Mouse (Mus musculus) embryo, embryonic 11 days (tissue): ENCODE measurements around the gene Triap1.
"Not testable (repeated sequence)": the region's sequence is repeated elsewhere in the genome, so short reads cannot be mapped to it uniquely, and the experiment has no call there.

Experiments
- DNase-seq: peaks from one replicate; pipeline ENCODE4 v3.0.0-alpha.2; 2015

The Triap1 gene

DNA sequence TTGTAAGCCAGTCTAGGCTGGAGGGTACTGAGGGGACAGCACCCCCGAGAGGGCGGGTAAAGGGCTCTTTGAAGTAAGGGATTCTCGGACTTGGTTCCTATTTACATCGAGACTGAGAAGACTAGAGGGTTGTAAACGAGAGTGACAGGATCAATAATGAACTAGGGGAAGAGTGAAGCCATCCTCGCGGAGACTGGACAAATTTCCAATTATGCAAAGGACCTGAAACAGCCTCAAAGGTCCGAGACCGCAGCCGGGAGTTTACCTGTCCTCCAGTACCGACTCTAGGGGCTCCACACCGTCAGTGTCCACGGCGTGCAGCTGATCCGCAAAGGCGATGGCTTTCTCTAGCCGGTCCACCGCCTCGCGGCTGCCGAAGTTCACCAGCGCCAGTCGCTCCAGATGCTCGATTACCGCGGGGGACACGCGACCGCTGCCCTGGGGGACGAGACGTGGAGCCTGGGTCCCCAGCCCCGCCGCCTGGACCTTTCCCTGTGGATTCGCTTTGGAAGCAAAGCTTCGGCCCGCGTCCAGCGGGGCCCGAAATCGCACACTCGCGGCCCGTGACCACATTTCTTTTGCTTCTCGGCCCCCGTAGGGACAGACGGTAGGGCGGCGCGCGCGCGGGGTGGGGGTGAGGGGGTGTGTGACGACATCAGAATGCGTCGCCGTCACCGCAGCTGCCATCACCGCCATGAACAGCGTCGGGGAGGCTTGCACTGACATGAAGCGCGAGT is at the start of gene Triap1, which contains the start of gene Gatc:
Triap1 (plus strand) TSS at position 649 of the 737 bp plus-strand sequence.
Gatc (minus strand) TSS at position 602 of the 737 bp plus-strand sequence.
- DNase-seq, result peak; percentile 94

DNA sequence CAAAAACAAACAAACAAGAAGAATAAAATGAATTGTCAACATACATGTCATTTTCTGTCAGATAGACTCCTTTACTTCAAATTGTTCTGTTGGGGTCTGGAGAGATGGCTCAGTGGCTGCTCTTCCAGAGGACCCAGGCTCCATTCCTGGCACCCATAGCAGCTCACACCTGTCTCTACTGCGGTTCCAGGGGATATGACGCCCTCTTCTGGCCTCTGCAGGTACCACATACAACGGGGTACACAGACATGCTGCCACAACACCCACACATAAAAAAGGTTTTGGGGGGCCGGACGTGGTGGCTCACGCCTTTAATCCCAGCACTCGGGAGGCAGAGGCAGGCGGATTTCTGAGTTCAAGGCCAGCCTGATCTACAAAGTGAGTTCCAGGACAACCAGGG is 46.9 kb upstream of the Triap1 start:
- DNase-seq, result no peak

DNA sequence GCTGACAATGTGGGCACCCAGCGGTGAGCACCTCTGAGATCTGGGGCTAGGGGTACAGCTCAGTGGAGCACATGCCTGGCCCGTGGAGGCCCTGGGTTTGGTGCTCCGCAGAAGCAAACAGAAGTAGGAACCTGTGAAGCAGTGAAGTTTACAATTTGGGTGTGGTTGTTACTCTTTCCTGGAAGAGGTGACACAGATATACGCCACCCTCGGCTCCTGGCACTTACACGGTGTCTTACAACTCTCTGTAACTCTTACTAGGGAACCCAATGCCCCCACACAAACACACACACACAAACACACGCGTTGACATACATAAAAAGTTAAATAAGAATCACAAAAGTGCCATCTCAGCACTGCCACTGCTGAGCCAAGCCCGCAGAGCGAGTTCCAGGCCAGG is 44.7 kb upstream of the Triap1 start:
- DNase-seq, result no peak

DNA sequence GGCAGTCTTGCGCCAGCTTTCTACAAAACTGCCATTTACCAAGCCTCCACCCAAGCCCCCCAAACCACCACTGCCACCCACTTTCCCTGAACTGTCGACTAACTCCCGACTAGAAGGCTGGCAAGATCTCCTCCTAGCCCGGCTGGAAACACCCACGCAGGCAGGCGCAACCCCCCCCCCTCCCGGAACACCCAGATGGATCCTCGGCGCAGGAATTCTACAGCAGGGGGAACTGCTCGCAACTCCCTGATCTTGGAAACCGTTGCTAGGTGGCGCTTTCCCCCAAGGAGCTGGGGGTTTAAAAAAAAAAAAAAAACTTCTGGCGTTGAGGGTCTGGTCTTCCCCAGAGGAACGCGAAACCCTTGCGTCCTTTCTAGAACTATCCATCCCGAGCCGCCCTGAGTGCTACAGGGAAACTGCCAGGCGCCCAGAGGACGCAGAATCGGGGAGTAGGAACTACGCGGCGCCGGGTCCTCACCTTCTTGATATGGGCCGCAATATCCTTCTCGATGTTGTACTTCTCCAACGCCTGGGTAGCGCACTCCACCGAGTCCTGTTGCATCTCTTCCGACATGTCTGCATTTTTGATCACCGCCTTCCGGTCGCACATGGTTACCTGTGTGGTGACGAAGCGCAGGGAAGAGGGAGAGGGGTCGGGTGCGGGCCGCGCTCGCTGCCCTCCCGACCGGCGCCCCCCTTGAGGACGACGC is 40.8 kb upstream of the Triap1 start:
- DNase-seq, result peak; percentile 84

DNA sequence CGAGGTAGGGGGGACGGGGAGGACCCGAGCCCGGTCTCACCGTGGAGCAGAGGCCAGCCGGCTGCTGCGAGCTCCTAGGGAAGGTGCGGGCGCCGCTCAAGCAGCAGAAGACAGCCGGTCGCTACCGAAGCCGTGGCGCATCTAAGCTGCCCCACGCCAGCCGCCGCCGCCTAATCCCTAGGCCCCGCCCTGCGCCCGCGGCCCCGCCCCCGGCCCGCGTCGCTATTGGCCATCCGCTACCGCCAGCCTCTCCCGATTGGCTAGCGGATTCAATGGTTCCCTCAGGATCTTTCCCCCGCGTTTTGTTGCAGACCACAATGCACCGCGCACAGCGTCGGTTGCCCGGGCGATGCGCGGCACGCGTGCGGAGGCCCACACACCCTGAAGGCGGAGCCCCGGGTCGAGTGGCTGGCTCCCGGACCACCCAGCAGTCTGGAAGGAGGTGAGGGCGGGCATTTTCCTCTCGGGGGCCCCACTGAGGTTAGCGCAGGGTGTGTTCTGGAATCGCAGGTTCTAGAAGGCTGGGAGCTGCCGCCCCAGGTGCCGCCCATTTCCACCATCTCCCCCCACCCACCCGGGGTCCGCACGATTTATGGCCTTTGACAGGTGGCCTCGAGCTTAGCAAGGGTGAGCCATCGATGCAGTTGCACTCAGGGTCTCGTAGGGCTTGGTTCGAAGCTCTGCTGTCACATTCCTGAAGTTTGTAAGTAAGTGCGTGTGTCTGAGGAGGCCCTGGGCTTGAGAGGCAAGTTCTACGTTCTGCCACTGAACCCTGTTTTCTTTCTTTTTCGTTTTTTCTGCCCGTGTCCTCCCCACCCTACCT is 40.0 kb upstream of the Triap1 start, which contains the start of gene Dynll1:
Dynll1 (minus strand) TSS at position 208 of the 823 bp plus-strand sequence.
- peak; percentile 98 for DNase-seq

- no peak for DNase-seq
Observed at GRCm38 (mm10) chr5:115301615-115302014, 39.4 kb upstream of the Triap1 start.

DNA sequence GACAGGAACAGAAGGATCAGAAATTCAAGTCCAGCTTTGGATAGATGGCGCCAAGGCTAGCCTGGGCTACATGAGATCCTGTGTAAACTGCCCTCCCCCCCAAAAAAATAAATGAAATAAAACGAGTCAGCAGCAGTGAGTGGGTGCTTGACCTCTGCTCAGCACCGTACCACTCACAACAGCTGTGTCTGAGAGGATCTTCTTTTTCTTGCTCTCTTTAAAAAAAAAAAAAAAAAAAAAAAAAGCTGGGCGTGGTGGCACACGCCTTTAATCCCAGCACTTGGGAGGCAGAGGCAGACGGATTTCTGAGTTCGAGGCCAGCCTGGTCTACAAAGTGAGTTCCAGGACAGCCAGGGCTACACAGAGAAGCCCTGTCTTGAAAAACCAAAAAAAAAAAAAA is 38.8 kb upstream of the Triap1 start:
- not testable (repeated sequence) for DNase-seq

- no peak for DNase-seq
Observed at GRCm38 (mm10) chr5:115312354-115312753, 28.7 kb upstream of the Triap1 start.

GRCm38 (mm10) chr5:115312816-115313667 is 28.0 kb upstream of the Triap1 start:
- DNase-seq, result no peak

- no peak for DNase-seq
Observed at GRCm38 (mm10) chr5:115313668-115313943, 27.4 kb upstream of the Triap1 start.

GRCm38 (mm10) chr5:115316968-115317644 is 23.9 kb upstream of the Triap1 start:
- DNase-seq, result peak; percentile 55

DNA sequence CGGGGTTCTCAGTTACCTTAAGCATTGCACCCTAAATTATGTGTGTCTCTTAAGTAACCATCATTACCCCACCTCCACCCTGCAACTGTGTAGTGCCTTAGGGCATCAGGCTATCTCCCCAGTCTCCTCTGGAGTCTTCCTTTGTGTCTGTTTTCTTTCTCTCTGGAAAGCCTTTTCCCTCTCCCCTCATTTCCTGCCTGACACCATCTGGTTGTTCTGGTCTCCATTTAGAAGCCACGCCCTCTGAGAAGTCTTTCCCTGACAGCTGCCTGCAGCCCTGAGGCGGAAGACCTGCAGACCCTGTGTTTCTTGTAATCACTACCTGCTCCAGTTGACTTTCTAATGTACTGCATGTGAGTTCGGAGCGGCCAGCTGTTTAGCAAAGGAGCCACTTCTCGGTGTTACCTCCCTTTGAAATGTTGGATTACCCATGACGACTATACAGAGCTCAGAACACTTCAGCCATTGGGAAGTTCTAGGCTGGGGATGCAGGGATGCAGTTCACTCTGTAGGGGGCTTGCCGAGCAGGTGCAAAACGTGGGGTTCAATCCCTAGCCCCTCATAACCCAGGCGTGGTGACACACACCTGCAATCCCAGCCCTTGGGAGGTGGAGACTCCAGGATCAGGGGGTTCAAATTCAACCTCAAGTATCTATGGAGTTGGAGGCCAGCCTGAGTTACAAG is 23.2 kb upstream of the Triap1 start:
- peak; percentile 84 for DNase-seq

GRCm38 (mm10) chr5:115319004-115319940 is 21.8 kb upstream of the Triap1 start:
- DNase-seq, result peak; percentile 87

DNA sequence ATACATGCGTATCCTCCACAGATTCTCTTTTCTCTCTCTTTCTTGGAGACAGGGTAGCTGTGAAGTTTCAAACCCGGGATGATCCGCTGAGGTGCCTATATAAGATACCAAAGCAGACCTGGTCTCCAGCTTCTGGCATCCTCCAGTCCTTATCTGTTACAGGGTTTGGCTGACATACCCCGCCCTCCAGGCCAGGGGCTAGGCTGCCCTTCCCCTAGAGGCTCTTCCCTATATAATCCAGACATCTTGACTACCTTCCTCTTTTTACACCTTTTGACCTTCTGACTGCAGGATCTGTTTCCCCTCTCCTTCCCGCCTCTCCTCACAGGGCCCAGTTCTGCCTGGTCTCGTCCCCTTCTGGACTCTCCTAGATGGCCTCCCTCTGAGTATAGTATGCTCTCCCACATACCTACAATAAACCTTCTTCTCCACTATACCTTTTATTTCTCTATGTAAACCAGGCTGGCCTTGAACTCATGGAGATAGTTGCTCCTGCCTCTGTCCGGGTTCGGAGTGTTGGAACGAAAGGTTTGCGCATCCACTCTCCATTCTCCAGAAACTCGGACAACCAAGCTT is 14.7 kb upstream of the Triap1 start:
- DNase-seq, result peak; percentile 10

GRCm38 (mm10) chr5:115326875-115327609 is 14.0 kb upstream of the Triap1 start, which contains the start of gene Srsf9:
Gene Srsf9, plus strand, starts transcription at chr5:115327177.
- peak; percentile 97 for DNase-seq

DNA sequence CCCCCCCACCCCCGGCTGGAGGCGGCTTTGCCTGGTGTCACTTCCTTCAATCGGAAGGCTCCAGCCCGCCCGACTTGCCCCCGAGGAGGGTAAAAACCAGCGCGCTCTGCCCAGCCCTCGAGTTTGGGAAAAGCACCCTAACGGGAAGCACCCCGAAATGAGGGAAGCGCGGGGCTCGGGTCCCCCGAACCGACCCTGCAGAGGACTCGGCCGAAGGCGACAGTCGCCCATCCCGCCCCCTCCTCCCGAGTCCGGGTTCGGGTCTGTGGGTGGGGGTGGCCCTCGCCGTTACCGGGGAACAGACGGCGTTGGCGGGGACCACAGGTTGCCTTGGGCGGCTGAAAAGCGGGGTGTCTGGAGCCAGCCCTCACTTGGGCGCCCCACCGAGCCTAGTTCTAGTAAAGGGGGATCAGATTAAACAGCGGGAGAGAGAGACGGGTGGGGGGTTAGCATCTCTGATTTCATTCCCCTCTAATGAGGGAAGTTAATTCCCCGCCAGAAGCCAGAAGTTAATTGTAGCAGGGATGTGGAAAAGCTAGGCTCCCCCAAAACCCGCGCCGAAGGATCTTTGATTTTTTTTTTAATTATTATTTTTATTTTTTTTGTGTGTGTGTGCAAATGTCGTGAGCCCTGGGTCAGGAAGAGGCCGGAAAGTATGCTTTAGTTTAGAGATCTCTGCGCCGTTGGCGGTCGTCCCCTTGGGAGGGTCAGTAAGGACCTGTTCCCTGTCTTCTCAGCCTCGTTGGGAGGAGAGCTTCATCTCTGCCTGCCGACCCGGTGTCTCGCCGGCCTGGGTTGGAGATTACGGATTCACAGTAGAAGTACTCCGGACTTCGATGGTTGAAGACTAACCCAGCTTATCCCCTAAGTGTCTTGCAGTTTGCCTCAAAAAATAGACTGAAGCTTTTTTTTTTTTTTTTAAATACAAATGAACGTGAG is 13.1 kb upstream of the Triap1 start:
- DNase-seq, result peak; percentile 43

DNA sequence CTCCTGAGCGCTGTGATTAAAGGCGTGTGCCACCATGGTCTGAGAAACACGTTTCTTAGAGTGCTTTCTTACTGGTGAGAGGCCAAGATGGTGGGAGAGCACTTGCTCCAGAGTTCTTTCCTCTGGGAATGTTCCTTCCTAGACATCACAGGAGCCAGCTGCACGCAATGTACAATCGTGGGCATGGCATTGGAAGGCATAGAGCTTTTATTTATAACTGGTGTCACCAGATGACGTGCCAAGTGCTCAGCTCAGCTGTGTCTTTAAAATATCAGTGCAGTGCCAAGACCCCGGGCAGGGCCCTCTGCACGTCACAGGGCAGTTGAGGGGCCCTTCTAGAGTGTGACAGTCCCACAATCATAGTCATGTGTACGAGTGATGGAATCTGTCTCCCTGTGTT is 10.1 kb upstream of the Triap1 start:
- no peak for DNase-seq

DNA sequence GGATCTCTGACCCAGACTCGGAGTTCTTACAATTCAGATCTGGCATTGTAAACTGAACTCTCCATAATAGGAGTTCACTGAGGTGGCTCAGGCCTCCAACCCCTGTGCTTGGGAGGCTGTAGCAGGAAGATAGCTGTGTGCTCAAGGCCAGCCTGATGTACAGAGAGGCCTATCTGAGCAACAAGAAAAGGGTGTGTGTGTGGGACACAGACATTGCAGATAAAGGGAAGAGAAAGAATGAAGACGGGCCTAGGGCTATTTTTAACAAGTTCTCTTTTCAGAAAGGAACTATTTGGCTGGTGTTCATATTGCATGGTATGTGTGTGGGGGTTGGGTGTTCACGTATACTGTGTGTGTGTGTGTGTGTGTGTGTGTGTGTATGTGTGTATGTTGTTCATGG is 7.4 kb upstream of the Triap1 start:
- DNase-seq, result no peak
